Mouse (Mus musculus): ENCODE results near the gene Aox2. TPM values are rescaled to one million over a fixed set of nuclear protein-coding genes. Genes with fewer than 3 reads are reported as not detected.

Gene Aox2
- polyA plus RNA-seq, 1 experiment from 2014 or later, result 0.09 TPM

GRCm38 (mm10) chr1:58291394-58292300, 13.5 kb downstream of the Aox2 start:
- H3K4me1 ChIP-seq, result peaks cover 20% of the 10 kb centered on the region
- H3K4me2 ChIP-seq (replicated peaks), result peak overlapping the region; percentile 23; the same call in 1 of the 2 replicates
- H3K9ac ChIP-seq, result no peak overlapping the region
- 0 out of 2 replicates have a peak overlapping the region, but pooled peaks have one; percentile 52 for H3K27ac ChIP-seq
- peak; percentile 81 for ATAC-seq (ENCODE audit: low FRiP score, low read depth)
- H3K36me3 ChIP-seq, result no peaks in the 10 kb centered on the region
- no peak overlapping the region for H3K4me3 ChIP-seq
- 37% methylated on average over 13 of the region's 13 CpGs for WGBS
- H3K9me3 ChIP-seq, result no peaks in the 10 kb centered on the region
- H3K27me3 ChIP-seq, result peaks cover 6% of the 10 kb centered on the region; the same call in 1 of the 2 replicates

- no peak overlapping the region for H3K4me2 ChIP-seq (replicated peaks)
- H3K4me3 ChIP-seq, result no peak overlapping the region
- H3K27me3 ChIP-seq, result peaks cover 6% of the 10 kb centered on the region; the same call in 1 of the 2 replicates
- ATAC-seq (ENCODE audit: low FRiP score, low read depth), result no peak
- WGBS, result 76% methylated on average over 5 of the region's 5 CpGs
- H3K9ac ChIP-seq, result no peak overlapping the region
- H3K36me3 ChIP-seq, result no peaks in the 10 kb centered on the region
- H3K9me3 ChIP-seq, result no peaks in the 10 kb centered on the region
- H3K27ac ChIP-seq, result no peak overlapping the region
- peaks cover 20% of the 10 kb centered on the region for H3K4me1 ChIP-seq
Measured at GRCm38 (mm10) chr1:58294730-58295129, 16.6 kb downstream of the Aox2 start.

GRCm38 (mm10) chr1:58296278-58296677, 18.2 kb downstream of the Aox2 start:
- H3K36me3 ChIP-seq, result no peaks in the 10 kb centered on the region
- H3K4me1 ChIP-seq, result peaks cover 19% of the 10 kb centered on the region
- H3K27me3 ChIP-seq, result peaks cover 6% of the 10 kb centered on the region; the same call in 1 of the 2 replicates
- H3K9ac ChIP-seq, result no peak overlapping the region
- ATAC-seq (ENCODE audit: low FRiP score, low read depth), result peak; percentile 72
- no peak overlapping the region for H3K4me3 ChIP-seq
- 0% methylated on average over 7 of the region's 7 CpGs for WGBS
- H3K4me2 ChIP-seq (replicated peaks), result no peak overlapping the region
- no peak overlapping the region for H3K27ac ChIP-seq
- no peaks in the 10 kb centered on the region for H3K9me3 ChIP-seq

GRCm38 (mm10) chr1:58296821-58297220, 18.7 kb downstream of the Aox2 start:
- Histone ChIP-seq H3K27ac (no peak overlapping the region), H3K4me3 (no peak overlapping the region), H3K4me1 (peaks cover 14% of the 10 kb centered on the region), H3K27me3 (peaks cover 6% of the 10 kb centered on the region; the same call in 1 of the 2 replicates), H3K9me3 (no peaks in the 10 kb centered on the region), H3K9ac (no peak overlapping the region), H3K36me3 (no peaks in the 10 kb centered on the region), H3K4me2 (replicated peaks) (no peak overlapping the region)
- 56% methylated on average over 4 of the region's 4 CpGs for WGBS
- no peak for ATAC-seq (ENCODE audit: low FRiP score, low read depth)

- no peaks in the 10 kb centered on the region for H3K9me3 ChIP-seq
- no peak for ATAC-seq (ENCODE audit: low FRiP score, low read depth)
- H3K36me3 ChIP-seq, result no peaks in the 10 kb centered on the region
- WGBS, result 75% methylated on average over 6 of the region's 6 CpGs
- no peak overlapping the region for H3K9ac ChIP-seq
- peaks cover 2% of the 10 kb centered on the region; the same call in 1 of the 2 replicates for H3K4me1 ChIP-seq
- no peak overlapping the region for H3K27ac ChIP-seq
- no peak overlapping the region for H3K4me2 ChIP-seq (replicated peaks)
- peaks cover 2% of the 10 kb centered on the region; the same call in 1 of the 2 replicates for H3K27me3 ChIP-seq
- H3K4me3 ChIP-seq, result no peak overlapping the region
Measured at GRCm38 (mm10) chr1:58298347-58298746, 20.2 kb downstream of the Aox2 start.

GRCm38 (mm10) chr1:58301073-58301472, 22.9 kb downstream of the Aox2 start:
- no peak overlapping the region for H3K4me3 ChIP-seq
- H3K9ac ChIP-seq, result no peak overlapping the region
- 88% methylated on average over 7 of the region's 7 CpGs for WGBS
- H3K36me3 ChIP-seq, result no peaks in the 10 kb centered on the region
- H3K27me3 ChIP-seq, result no peaks in the 10 kb centered on the region
- no peak overlapping the region for H3K4me2 ChIP-seq (replicated peaks)
- H3K9me3 ChIP-seq, result no peaks in the 10 kb centered on the region
- ATAC-seq (ENCODE audit: low FRiP score, low read depth), result no peak
- no peak overlapping the region for H3K27ac ChIP-seq
- H3K4me1 ChIP-seq, result peaks cover 6% of the 10 kb centered on the region; the same call in 1 of the 2 replicates

GRCm38 (mm10) chr1:58302015-58302414, 23.9 kb downstream of the Aox2 start:
- no peaks in the 10 kb centered on the region for H3K27me3 ChIP-seq
- 69% methylated on average over 6 of the region's 6 CpGs for WGBS
- ATAC-seq (ENCODE audit: low FRiP score, low read depth), result no peak
- no peak overlapping the region for H3K27ac ChIP-seq
- peaks cover 6% of the 10 kb centered on the region; the same call in 1 of the 2 replicates for H3K4me1 ChIP-seq
- no peaks in the 10 kb centered on the region for H3K9me3 ChIP-seq
- H3K4me3 ChIP-seq, result no peak overlapping the region
- no peak overlapping the region for H3K9ac ChIP-seq
- no peaks in the 10 kb centered on the region for H3K36me3 ChIP-seq
- H3K4me2 ChIP-seq (replicated peaks), result no peak overlapping the region

GRCm38 (mm10) chr1:58303009-58303408, 24.9 kb downstream of the Aox2 start:
- no peak overlapping the region for H3K27ac ChIP-seq

GRCm38 (mm10) chr1:58303726-58304125, 25.6 kb downstream of the Aox2 start:
- H3K9ac ChIP-seq, result no peak overlapping the region
- no peak overlapping the region for H3K4me2 ChIP-seq (replicated peaks)
- H3K4me3 ChIP-seq, result no peak overlapping the region
- H3K27ac ChIP-seq, result no peak overlapping the region
- 0 out of 2 replicates have a peak, but pooled peaks have one; percentile 45 for ATAC-seq (ENCODE audit: low FRiP score, low read depth)
- H3K36me3 ChIP-seq, result no peaks in the 10 kb centered on the region
- peaks cover 6% of the 10 kb centered on the region; the same call in 1 of the 2 replicates for H3K4me1 ChIP-seq
- WGBS, result 78% methylated on average over 4 of the region's 4 CpGs
- no peaks in the 10 kb centered on the region for H3K27me3 ChIP-seq
- H3K9me3 ChIP-seq, result no peaks in the 10 kb centered on the region

More at GRCm38 (mm10) chr1:58303009-58303408, 24.9 kb downstream of the Aox2 start:
- Histone ChIP-seq H3K4me1 (peaks cover 6% of the 10 kb centered on the region; the same call in 1 of the 2 replicates), H3K9ac (no peak overlapping the region), H3K4me2 (replicated peaks) (no peak overlapping the region), H3K36me3 (no peaks in the 10 kb centered on the region), H3K4me3 (no peak overlapping the region), H3K9me3 (no peaks in the 10 kb centered on the region), H3K27me3 (no peaks in the 10 kb centered on the region)
- ATAC-seq (ENCODE audit: low FRiP score, low read depth), result no peak
- 86% methylated on average over 6 of the region's 6 CpGs for WGBS

- H3K4me3 ChIP-seq, result no peak overlapping the region
- no peak for ATAC-seq (ENCODE audit: low FRiP score, low read depth)
- H3K4me2 ChIP-seq (replicated peaks), result no peak overlapping the region
- peaks cover 6% of the 10 kb centered on the region; the same call in 1 of the 2 replicates for H3K4me1 ChIP-seq
- no peaks in the 10 kb centered on the region for H3K36me3 ChIP-seq
- H3K9me3 ChIP-seq, result no peaks in the 10 kb centered on the region
- H3K27ac ChIP-seq, result no peak overlapping the region
- WGBS, result 68% methylated on average over 12 of the region's 12 CpGs
- no peak overlapping the region for H3K9ac ChIP-seq
- no peaks in the 10 kb centered on the region for H3K27me3 ChIP-seq
Measured at GRCm38 (mm10) chr1:58304296-58304695, 26.2 kb downstream of the Aox2 start.

- Histone ChIP-seq H3K4me1 (peaks cover 6% of the 10 kb centered on the region; the same call in 1 of the 2 replicates), H3K4me2 (replicated peaks) (no peak overlapping the region), H3K27ac (no peak overlapping the region), H3K4me3 (no peak overlapping the region), H3K27me3 (no peaks in the 10 kb centered on the region), H3K9me3 (no peaks in the 10 kb centered on the region), H3K9ac (no peak overlapping the region), H3K36me3 (no peaks in the 10 kb centered on the region)
- 89% methylated on average over 8 of the region's 8 CpGs for WGBS
- no peak for ATAC-seq (ENCODE audit: low FRiP score, low read depth)
Measured at GRCm38 (mm10) chr1:58307181-58307580, 29.1 kb downstream of the Aox2 start.

- no peaks in the 10 kb centered on the region for H3K27me3 ChIP-seq
- H3K4me1 ChIP-seq, result peaks cover 2% of the 10 kb centered on the region; the same call in 1 of the 2 replicates
- ATAC-seq (ENCODE audit: low FRiP score, low read depth), result no peak
- H3K36me3 ChIP-seq, result no peaks in the 10 kb centered on the region
- no peak overlapping the region for H3K4me3 ChIP-seq
- H3K9ac ChIP-seq, result no peak overlapping the region
- WGBS, result 86% methylated on average over 8 of the region's 8 CpGs
- H3K9me3 ChIP-seq, result no peaks in the 10 kb centered on the region
- no peak overlapping the region for H3K27ac ChIP-seq
- no peak overlapping the region for H3K4me2 ChIP-seq (replicated peaks)
Measured at GRCm38 (mm10) chr1:58308594-58308993, 30.5 kb downstream of the Aox2 start.
